29 mouse cellular contexts compared by ENCODE assay signal in the genomic region with DNA sequence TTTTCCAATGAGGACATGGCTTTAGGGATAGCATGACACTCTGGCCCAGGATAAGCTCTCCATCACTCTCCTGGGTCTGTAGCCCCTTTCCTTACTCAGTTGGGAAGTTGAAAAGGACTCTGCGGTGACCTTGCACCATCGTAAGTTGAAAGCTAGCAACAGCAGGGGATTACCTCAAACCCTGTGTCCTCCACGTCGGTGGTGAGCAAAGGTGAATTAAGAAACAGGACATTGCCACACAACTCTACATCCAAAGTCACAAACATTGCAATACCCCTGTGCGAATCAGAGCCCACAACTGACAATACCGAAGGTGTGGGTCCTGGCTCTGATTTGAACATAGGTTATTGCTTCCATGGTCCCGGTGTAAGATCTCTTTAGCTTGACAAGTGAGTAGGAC. TPM values are rescaled to one million over a fixed set of nuclear protein-coding genes. Genes with fewer than 3 reads are reported as not detected.
A peak's percentile ranks its signal among the peaks of the same experiment; 100 is the strongest.
DNase-seq lines count a peak whose midpoint lies in the region; ATAC-seq and TF ChIP-seq lines count a peak whose summit lies in the region.
"Had no signal": no experiment of that assay in that cellular context is flagged by ENCODE, and none has a peak within 500 bp of the region (broad histone marks: within the 10 kb centered on the region; RNA-seq: fewer than 3 reads in every experiment).

No protein-coding gene starts in this region.

- no peak overlapping the region for H3K9ac ChIP-seq in liver, embryonic 16.5 days (ENCODE audit: low read depth, low read length)
- no peak overlapping the region for H3K9ac ChIP-seq in liver, embryonic 12.5 days
- no peak overlapping the region for H3K9ac ChIP-seq in CH12.LX (ENCODE audit: insufficient read depth, low read depth)
- H3K9ac ChIP-seq in hindbrain, postnatal 0 days (replicated peaks; ENCODE audit: low read length), result no peak overlapping the region
- H3K9ac ChIP-seq: embryonic facial prominence, embryonic 12.5 days; embryonic facial prominence, embryonic 15.5 days; forebrain, embryonic 12.5 days; heart, embryonic 13.5 days; hindbrain, embryonic 13.5 days had no signal

- H3K4me2 ChIP-seq in liver, embryonic 16.5 days (ENCODE audit: low read depth, low read length), result no peak overlapping the region
- no peak overlapping the region for H3K4me2 ChIP-seq in liver, embryonic 12.5 days
- no peak overlapping the region for H3K4me2 ChIP-seq in CH12.LX (ENCODE audit: insufficient read depth, low read depth, poor library complexity, severe bottlenecking)
- H3K4me2 ChIP-seq in hindbrain, postnatal 0 days (ENCODE audit: low read depth, low read length), result no peak overlapping the region
- H3K4me2 ChIP-seq: embryonic facial prominence, embryonic 12.5 days; embryonic facial prominence, embryonic 15.5 days; forebrain, embryonic 12.5 days; heart, embryonic 13.5 days; hindbrain, embryonic 13.5 days had no signal

- H3K27me3 ChIP-seq in liver, embryonic 16.5 days (ENCODE audit: control insufficient read depth, insufficient read depth, low read depth, low read length), result no peaks in the 10 kb centered on the region
- H3K27me3 ChIP-seq in liver, embryonic 12.5 days (replicated peaks), result no peaks in the 10 kb centered on the region
- no peaks in the 10 kb centered on the region for H3K27me3 ChIP-seq in CH12.LX (replicated peaks)
- no peaks in the 10 kb centered on the region for H3K27me3 ChIP-seq in hindbrain, postnatal 0 days (ENCODE audit: insufficient read depth, low read length)
- H3K27me3 ChIP-seq: embryonic facial prominence, embryonic 12.5 days; embryonic facial prominence, embryonic 15.5 days; forebrain, embryonic 12.5 days; heart, embryonic 13.5 days; hindbrain, embryonic 13.5 days; Patski had no signal

- no peaks in the 10 kb centered on the region for H3K9me3 ChIP-seq in liver, embryonic 16.5 days (replicated peaks; ENCODE audit: control insufficient read depth, low read length)
- no peaks in the 10 kb centered on the region for H3K9me3 ChIP-seq in liver, embryonic 12.5 days (replicated peaks)
- peaks cover 4% of the 10 kb centered on the region for H3K9me3 ChIP-seq in CH12.LX (replicated peaks; ENCODE audit: low read length)
- H3K9me3 ChIP-seq in hindbrain, postnatal 0 days (ENCODE audit: low read length), result 0 out of 2 replicates have a peak, but pooled peaks cover 3% of the 10 kb centered on the region
- H3K9me3 ChIP-seq: embryonic facial prominence, embryonic 12.5 days; embryonic facial prominence, embryonic 15.5 days; forebrain, embryonic 12.5 days; heart, embryonic 13.5 days; hindbrain, embryonic 10.5 days; hindbrain, embryonic 13.5 days had no signal

- TF ChIP-seq POLR2A in CH12.LX (IDR thresholded peaks at IDR 0.05; ENCODE audit: low read depth, low read length), result no peak

- DNase-seq in CH12.LX (ENCODE audit: extremely low read depth), result no peak
- no peak for DNase-seq in spleen, adult 18-20 months
- DNase-seq in hindbrain, postnatal 0 days (ENCODE audit: low spot score), result no peak
- DNase-seq: adrenal gland, postnatal 10 days; adrenal gland, postnatal 36 days; cerebellum, adult 11 months; cerebellum, adult 2 months; cerebellum, adult 9-11 months; cerebellum, postnatal 25 days; gastrocnemius, adult 2 months; gastrocnemius, postnatal 14 days; heart, adult 18-20 months; heart, postnatal 14 days had no signal

- no peaks in the 10 kb centered on the region for H3K36me3 ChIP-seq in liver, embryonic 16.5 days (ENCODE audit: control insufficient read depth, insufficient read depth)
- H3K36me3 ChIP-seq in liver, embryonic 12.5 days, result no peaks in the 10 kb centered on the region
- H3K36me3 ChIP-seq in CH12.LX (replicated peaks in 1 of 2; ENCODE audit: control insufficient read depth in 1 of 2, insufficient read depth in 1 of 2, low read length in 1 of 2), result no peaks in the 10 kb centered on the region
- H3K36me3 ChIP-seq in hindbrain, postnatal 0 days (ENCODE audit: insufficient read depth, low read length), result no peaks in the 10 kb centered on the region
- H3K36me3 ChIP-seq: embryonic facial prominence, embryonic 12.5 days; embryonic facial prominence, embryonic 15.5 days; forebrain, embryonic 12.5 days; heart, embryonic 13.5 days; hindbrain, embryonic 10.5 days; hindbrain, embryonic 13.5 days had no signal

- TF ChIP-seq EP300 in CH12.LX (IDR thresholded peaks at IDR 0.05; ENCODE audit: low read length), result no peak

- WGBS in liver, embryonic 16.5 days (ENCODE audit: insufficient replicate concordance), result 61% methylated on average over 7 of the region's 7 CpGs
- 66% methylated on average over 7 of the region's 7 CpGs for WGBS in liver, embryonic 12.5 days (ENCODE audit: insufficient replicate concordance)
- 91% methylated on average over 7 of the region's 7 CpGs for WGBS in hindbrain, postnatal 0 days

- ATAC-seq in liver, embryonic 16.5 days (ENCODE audit: low read depth), result peak; percentile 19; the same call in 1 of the 2 replicates
- ATAC-seq in liver, embryonic 12.5 days, result no peak
- peak; percentile 51 to 73; a peak in 3 of 4 replicates for ATAC-seq in hematopoietic stem cell, adult 5-6 weeks (replicated peaks in 1 of 2; ENCODE audit: insufficient read depth in 1 of 2, low FRiP score in 2 of 2, low TSS enrichment in 1 of 2, low read depth in 1 of 2, poor library complexity in 2 of 2, severe bottlenecking in 2 of 2)
- ATAC-seq in neutrophil, adult 5-6 weeks (ENCODE audit: extremely low read depth, insufficient number of reproducible peaks, low FRiP score, poor library complexity, severe bottlenecking), result peak; percentile 68
- no peak for ATAC-seq in hindbrain, postnatal 0 days
- ATAC-seq: CD4-positive, CD25-positive, alpha-beta regulatory T cell, adult 4 months; forebrain, embryonic 16.5 days; hindbrain, embryonic 16.5 days; inflammation-experienced regulatory T-cells, adult 6 months; intestine, embryonic 16.5 days; Patski had no signal

- no peaks in the 10 kb centered on the region for H3K79me2 ChIP-seq in CH12.LX (replicated peaks; ENCODE audit: control insufficient read depth, extremely low read depth, insufficient read depth, poor library complexity, severe bottlenecking)

- TF ChIP-seq RAD21 in CH12.LX (IDR thresholded peaks at IDR 0.05; ENCODE audit: low read depth, low read length), result no peak

- no peak overlapping the region for H3K27ac ChIP-seq in liver, embryonic 16.5 days (ENCODE audit: low read length)
- H3K27ac ChIP-seq in liver, embryonic 12.5 days, result no peak overlapping the region
- H3K27ac ChIP-seq in CH12.LX (ENCODE audit: insufficient read depth, low read depth), result peak overlapping the region; percentile 14; the same call in 1 of the 2 replicates
- no peak overlapping the region for H3K27ac ChIP-seq in hindbrain, postnatal 0 days
- H3K27ac ChIP-seq: embryonic facial prominence, embryonic 12.5 days; embryonic facial prominence, embryonic 15.5 days; forebrain, embryonic 12.5 days; gastrocnemius, adult 2 months; heart, embryonic 13.5 days; hindbrain, embryonic 10.5 days; hindbrain, embryonic 13.5 days had no signal

- in situ Hi-C loops in CH12.LX (cut with MboI; ENCODE audit: low pct_ligation_motif_present, low pct_unique_long_range_greater_than_20kb, low sequenced_read_pairs), result no loop called here

- no peaks in the 10 kb centered on the region for H3K4me1 ChIP-seq in liver, embryonic 16.5 days (ENCODE audit: control insufficient read depth, low read depth, low read length)
- H3K4me1 ChIP-seq in liver, embryonic 12.5 days, result peaks cover 4% of the 10 kb centered on the region; the same call in 1 of the 2 replicates
- peaks cover 26 to 52% of the 10 kb centered on the region in 2 experiments for H3K4me1 ChIP-seq in CH12.LX (ENCODE audit: control insufficient read depth in 1 of 2, insufficient read depth in 2 of 2)
- H3K4me1 ChIP-seq in hindbrain, postnatal 0 days (ENCODE audit: insufficient read depth, low read length), result no peaks in the 10 kb centered on the region
- H3K4me1 ChIP-seq: embryonic facial prominence, embryonic 12.5 days; embryonic facial prominence, embryonic 15.5 days; forebrain, embryonic 12.5 days; hindbrain, embryonic 10.5 days; hindbrain, embryonic 13.5 days had no signal

- TF ChIP-seq CTCF in CH12.LX (conservative IDR thresholded peaks at IDR 0.05 in 1 of 2, IDR thresholded peaks at IDR 0.05 in 1 of 2; ENCODE audit: low read depth in 2 of 2, low read length in 2 of 2), result no peak
- no peak for TF ChIP-seq CTCF in hindbrain, postnatal 0 days (IDR thresholded peaks at IDR 0.05; ENCODE audit: low read depth)

- H3K4me3 ChIP-seq in liver, embryonic 16.5 days (ENCODE audit: low read depth, low read length), result no peak overlapping the region
- H3K4me3 ChIP-seq in liver, embryonic 12.5 days, result no peak overlapping the region
- H3K4me3 ChIP-seq in CH12.LX (replicated peaks in 1 of 3; ENCODE audit: low read depth in 2 of 3, low read length in 2 of 3, poor library complexity in 1 of 3), result no peak overlapping the region
- H3K4me3 ChIP-seq in hindbrain, postnatal 0 days (ENCODE audit: low read length), result no peak overlapping the region
- H3K4me3 ChIP-seq: embryonic facial prominence, embryonic 12.5 days; embryonic facial prominence, embryonic 15.5 days; forebrain, embryonic 12.5 days; gastrocnemius, adult 2 months; heart, embryonic 13.5 days; hindbrain, embryonic 10.5 days; hindbrain, embryonic 13.5 days had no signal

- dilution Hi-C loops in CH12.LX (cut with MboI; ENCODE audit: extremely low pct_ligation_motif_present, extremely low pct_unique_long_range_greater_than_20kb, low sequenced_read_pairs), result no loop called here

TF ChIP-seq in CH12.LX, 34 proteins besides CTCF, POLR2A, EP300 and RAD21 (continues in another document):
- no peak for TF ChIP-seq E2F4 (IDR thresholded peaks at IDR 0.05; ENCODE audit: insufficient replicate concordance, low read depth, low read length)

RNA-seq across cellular contexts. Expression of gene Stx11, which starts 11.9 kb away (rescaled TPM):
- polyA plus RNA-seq in liver, embryonic 16.5 days (2015; fragmentation: Nextera tagmentation; extraction: Ambion mirVana), result 9.3 and 10.8 TPM in 2 replicates
- 15.1 and 16.6 TPM in 2 replicates for polyA plus RNA-seq in liver, embryonic 12.5 days (2016; fragmentation: Nextera tagmentation; extraction: Ambion mirVana)
- total RNA-seq in CH12.LX (2012; rRNA removed), result 33.7 and 49.8 TPM in 2 replicates
- total RNA-seq in CH12.LX (2014; rRNA removed), result 42.3 and 47.7 TPM in 2 replicates
- 22.2 and 23.4 TPM in 2 replicates for polyA plus RNA-seq in CH12.LX (2012; ENCODE audit: insufficient read length, low read depth)
- 5.4 and 5.8 TPM in 2 replicates for total RNA-seq in hematopoietic stem cell, adult 5-6 weeks (2017)
- total RNA-seq in neutrophil, adult 5-6 weeks (2017), result 67.7 and 67.8 TPM in 2 replicates
- total RNA-seq in hindbrain, postnatal 0 days (2014; rRNA removed), result 1.3 and 2.4 TPM in 2 replicates
- polyA plus RNA-seq in hindbrain, postnatal 0 days (2015; fragmentation: Nextera tagmentation; extraction: Ambion mirVana), result 0.91 and 1.4 TPM in 2 replicates

RNA-seq across cellular contexts. Expression of gene Sf3b5, which starts 29.2 kb away (rescaled TPM):
- 14.5 and 15.7 TPM in 2 replicates for polyA plus RNA-seq in liver, embryonic 16.5 days (2015; fragmentation: Nextera tagmentation; extraction: Ambion mirVana)
- polyA plus RNA-seq in liver, embryonic 12.5 days (2016; fragmentation: Nextera tagmentation; extraction: Ambion mirVana), result 30.7 and 32.9 TPM in 2 replicates
- total RNA-seq in CH12.LX (2012; rRNA removed), result 49.1 and 49.6 TPM in 2 replicates
- 41.8 and 51.3 TPM in 2 replicates for total RNA-seq in CH12.LX (2014; rRNA removed)
- 36.6 and 41.9 TPM in 2 replicates for polyA plus RNA-seq in CH12.LX (2012; ENCODE audit: insufficient read length, low read depth)
- 11.6 and 14.0 TPM in 2 replicates for total RNA-seq in hematopoietic stem cell, adult 5-6 weeks (2017)
- 6.5 and 9.1 TPM in 2 replicates for total RNA-seq in neutrophil, adult 5-6 weeks (2017)
- total RNA-seq in hindbrain, postnatal 0 days (2014; rRNA removed), result 18.8 and 27.7 TPM in 2 replicates
- 27.6 and 28.0 TPM in 2 replicates for polyA plus RNA-seq in hindbrain, postnatal 0 days (2015; fragmentation: Nextera tagmentation; extraction: Ambion mirVana)

Comparison
In these comparisons a context has a peak if more than half of its experiments do, and no peak if none do; other contexts are left out.
1. ATAC-seq: peak in liver, embryonic 16.5 days (single experiment), hematopoietic stem cell, adult 5-6 weeks (2 of 2) and neutrophil, adult 5-6 weeks (single experiment); none in liver, embryonic 12.5 days (single experiment) and hindbrain, postnatal 0 days (single experiment).